7 mouse cellular contexts compared by ENCODE assay signal in the genomic region with DNA sequence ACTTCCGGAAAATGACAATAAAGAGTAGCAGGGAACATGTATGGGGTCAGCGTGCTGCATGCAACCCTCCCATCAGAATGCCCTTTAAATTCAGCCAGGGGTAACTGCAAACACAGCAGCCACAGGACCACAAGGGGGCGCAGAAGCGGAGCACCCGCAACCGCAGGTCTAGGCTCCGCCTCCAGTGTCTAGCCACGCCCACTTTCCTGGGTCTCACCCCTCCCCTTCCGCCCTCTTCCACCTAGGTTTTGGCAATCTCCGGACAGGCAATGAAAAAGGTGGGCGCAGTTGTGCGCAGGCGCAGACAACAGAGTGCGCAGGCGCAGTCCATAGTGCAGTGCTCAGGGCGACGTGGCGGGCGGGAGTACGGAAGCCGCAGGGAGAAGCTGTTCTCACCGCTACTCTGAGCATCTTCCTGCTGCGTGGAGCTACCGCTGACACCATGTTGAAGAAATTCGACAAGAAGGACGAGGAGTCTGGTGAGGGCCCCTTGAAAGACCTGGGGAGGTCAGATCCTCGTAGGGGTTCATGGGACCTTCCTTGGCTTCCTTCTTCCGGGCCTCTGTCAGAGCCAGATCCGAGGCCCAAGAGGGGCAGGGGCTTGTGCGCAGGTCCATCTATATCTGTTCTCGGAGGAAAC. TPM values are rescaled to one million over a fixed set of nuclear protein-coding genes. Genes with fewer than 3 reads are reported as not detected.
A peak's percentile ranks its signal among the peaks of the same experiment; 100 is the strongest.
DNase-seq lines count a peak whose midpoint lies in the region; ATAC-seq lines count a peak whose summit lies in the region.

Copg1 (plus strand) TSS at position 221 of the 640 bp plus-strand sequence.

- peak within 1 kb of the TSS; percentile 80 for H3K9ac ChIP-seq in embryonic facial prominence, embryonic 11.5 days (replicated peaks; ENCODE audit: low read length)
- peak within 1 kb of the TSS; percentile 94 for H3K9ac ChIP-seq in midbrain, embryonic 13.5 days (replicated peaks)

- 0 out of 2 replicates have a peak within 1 kb of the TSS, but pooled peaks have one; percentile 9 for H3K27ac ChIP-seq in embryonic facial prominence, embryonic 11.5 days (replicated peaks; ENCODE audit: low read depth, low read length)
- peak within 1 kb of the TSS; percentile 91 for H3K27ac ChIP-seq in limb, embryonic 10.5 days
- H3K27ac ChIP-seq in midbrain, embryonic 13.5 days = peak within 1 kb of the TSS; percentile 75

- peak; percentile 97 for ATAC-seq in embryonic facial prominence, embryonic 11.5 days (replicated peaks; ENCODE audit: insufficient number of reproducible peaks, low FRiP score, low TSS enrichment, low read depth)
- ATAC-seq in granulocyte monocyte progenitor cell, adult 5-6 weeks (replicated peaks; ENCODE audit: poor library complexity, severe bottlenecking) = peak; percentile 98
- ATAC-seq in midbrain, embryonic 13.5 days = peak; percentile 95

- H3K36me3 ChIP-seq in embryonic facial prominence, embryonic 11.5 days (replicated peaks; ENCODE audit: control insufficient read depth, insufficient read depth, low read depth, low read length) = peaks cover 3% of the 10 kb centered on the region; the same call in 1 of the 2 replicates
- H3K36me3 ChIP-seq in limb, embryonic 10.5 days = peaks cover 37% of the 10 kb centered on the region
- peaks cover 33% of the 10 kb centered on the region for H3K36me3 ChIP-seq in midbrain, embryonic 13.5 days

- H3K4me1 ChIP-seq in embryonic facial prominence, embryonic 11.5 days (ENCODE audit: control insufficient read depth, insufficient read depth, low read length) = no peaks in the 10 kb centered on the region
- peaks cover 7% of the 10 kb centered on the region for H3K4me1 ChIP-seq in limb, embryonic 10.5 days
- peaks cover 12% of the 10 kb centered on the region for H3K4me1 ChIP-seq in midbrain, embryonic 13.5 days (replicated peaks)

- H3K4me2 ChIP-seq in embryonic facial prominence, embryonic 11.5 days (ENCODE audit: low read depth, low read length) = peak within 1 kb of the TSS; percentile 56
- H3K4me2 ChIP-seq in midbrain, embryonic 13.5 days (replicated peaks) = peak within 1 kb of the TSS; percentile 85

- DNase-seq in adrenal gland, postnatal 14 days = peak; percentile 100
- peak; percentile 100 for DNase-seq in embryonic facial prominence, embryonic 11.5 days (ENCODE audit: low spot score)
- peak; percentile 99 for DNase-seq in kidney, adult 11 months
- DNase-seq in limb, embryonic 10.5 days (ENCODE audit: low spot score) = peak; percentile 100
- peak; percentile 100 for DNase-seq in spleen, adult 12 weeks (ENCODE audit: low spot score)

- H3K9me3 ChIP-seq in embryonic facial prominence, embryonic 11.5 days (replicated peaks; ENCODE audit: control insufficient read depth, low read length) = no peaks in the 10 kb centered on the region
- no peaks in the 10 kb centered on the region for H3K9me3 ChIP-seq in limb, embryonic 10.5 days (replicated peaks)
- H3K9me3 ChIP-seq in midbrain, embryonic 13.5 days = no peaks in the 10 kb centered on the region

- peak within 1 kb of the TSS; percentile 71 for H3K4me3 ChIP-seq in embryonic facial prominence, embryonic 11.5 days (ENCODE audit: low read depth, low read length)
- peak within 1 kb of the TSS; percentile 84 for H3K4me3 ChIP-seq in limb, embryonic 10.5 days
- peak within 1 kb of the TSS; percentile 84 for H3K4me3 ChIP-seq in midbrain, embryonic 13.5 days (replicated peaks)

- under 1% methylated on average over 31 of the region's 31 CpGs for WGBS in embryonic facial prominence, embryonic 11.5 days
- under 1% methylated on average over 31 of the region's 31 CpGs for WGBS in limb, embryonic 10.5 days
- under 1% methylated on average over 31 of the region's 31 CpGs for WGBS in midbrain, embryonic 13.5 days

- H3K27me3 ChIP-seq in embryonic facial prominence, embryonic 11.5 days (ENCODE audit: control insufficient read depth, insufficient read depth, low read length) = no peaks in the 10 kb centered on the region
- no peaks in the 10 kb centered on the region for H3K27me3 ChIP-seq in limb, embryonic 10.5 days (ENCODE audit: low read depth, poor library complexity, severe bottlenecking)
- no peaks in the 10 kb centered on the region for H3K27me3 ChIP-seq in midbrain, embryonic 13.5 days

RNA-seq across cellular contexts. Expression of gene Copg1, which starts in this region (rescaled TPM):
- total RNA-seq in adrenal gland, postnatal 14 days (2021) = 93.2 and 98.2 TPM in 2 replicates
- 147 and 150 TPM in 2 replicates for polyA plus RNA-seq in embryonic facial prominence, embryonic 11.5 days (2014; fragmentation: Nextera tagmentation; extraction: Ambion mirVana)
- 70.5 and 86.1 TPM in 2 replicates for total RNA-seq in granulocyte monocyte progenitor cell, adult 5-6 weeks (2014; fragmentation: Nextera tagmentation)
- 73.9 and 78.5 TPM in 2 replicates for total RNA-seq in granulocyte monocyte progenitor cell, adult 5-6 weeks (2017)
- 153 and 174 TPM in 2 replicates for polyA plus RNA-seq in limb, embryonic 10.5 days (2016; fragmentation: Nextera tagmentation; extraction: Ambion mirVana)
- polyA plus RNA-seq in midbrain, embryonic 13.5 days (2015; fragmentation: Nextera tagmentation; extraction: Ambion mirVana) = 159 TPM in 2 replicates

Comparison
In these comparisons a context has a peak if more than half of its experiments do, and no peak if none do; other contexts are left out.
1. Peak in every context shown above with its lines: DNase-seq, ATAC-seq, H3K4me3 ChIP-seq and H3K27ac ChIP-seq.
2. H3K27ac ChIP-seq: peak in every context shown above with its lines; median percentile 91 in limb, embryonic 10.5 days; 75 in midbrain, embryonic 13.5 days; 9 in embryonic facial prominence, embryonic 11.5 days.